Mouse (Mus musculus) C2C12 (cell line): ENCODE results near the gene Rapgef1. TPM values are rescaled to one million over a fixed set of nuclear protein-coding genes. Genes with fewer than 3 reads are reported as not detected.

ENCODE experiments used
- H3K27me3 ChIP-seq: one replicate; pipeline ENCODE4 v1.6.1; 2011; ENCODE audit not compliant: control insufficient read depth, insufficient read depth, insufficient read length
- H3K36me3 ChIP-seq: one replicate; pipeline ENCODE4 v1.6.1; 2011; ENCODE audit not compliant: control insufficient read depth, insufficient read depth
- H3K4me3 ChIP-seq: one replicate; pipeline ENCODE4 v1.5.1; 2011; ENCODE audit warnings: mild to moderate bottlenecking, control low read depth; ENCODE audit not compliant: poor library complexity, insufficient read depth, severe bottlenecking
- H3K79me2 ChIP-seq: one replicate; pipeline ENCODE4 v1.6.1; 2011; ENCODE audit not compliant: control insufficient read depth, insufficient read depth
- H3K79me3 ChIP-seq: one replicate; pipeline ENCODE4 v1.6.1; 2011; ENCODE audit warnings: low read depth, control low read depth
- H3ac ChIP-seq: one replicate; pipeline ENCODE3; 2011; ENCODE audit warnings: low read depth; ENCODE audit not compliant: control insufficient read depth, insufficient read length
- CEBPB ChIP-seq: IDR thresholded peaks from one replicate; pipeline ENCODE4 v1.6.1; 2011; ENCODE audit warnings: low read depth, mild to moderate bottlenecking, control low read depth, moderate library complexity
- CTCF ChIP-seq: IDR thresholded peaks from one replicate; pipeline ENCODE4 v1.5.1; 2011; ENCODE audit not compliant: control insufficient read depth, insufficient read depth, insufficient read length
- FOSL1 ChIP-seq: IDR thresholded peaks from one replicate; pipeline ENCODE4 v1.8.0; 2011; ENCODE audit warnings: mild to moderate bottlenecking, low read length; ENCODE audit not compliant: poor library complexity, insufficient read depth, severe bottlenecking
- MAX ChIP-seq: IDR thresholded peaks from one replicate; pipeline ENCODE4 v1.6.1; 2011; ENCODE audit warnings: mild to moderate bottlenecking, control low read depth
- MYOD1 ChIP-seq: IDR thresholded peaks from one replicate; pipeline ENCODE4 v1.6.1; 2011; ENCODE audit warnings: low read depth; ENCODE audit not compliant: control insufficient read depth, insufficient read length
- MYOG ChIP-seq: IDR thresholded peaks from one replicate; pipeline ENCODE4 v1.6.1; 2011; ENCODE audit not compliant: control insufficient read depth, insufficient read length; ENCODE audit errors: extremely low read depth
- USF1 ChIP-seq: IDR thresholded peaks from one replicate; pipeline ENCODE4 v1.6.1; 2011; ENCODE audit warnings: low read depth, mild to moderate bottlenecking, control low read depth, moderate library complexity
- polyA plus RNA-seq: library from polyadenylated mRNA; unstranded; fragments of >200 nt; fragmentation: generic; extraction: Trizol; gene quantifications from one replicate; pipeline ENCODE4 v1.2.1, GENCODE M21; 2012; ENCODE audit warnings: missing spikeins

Gene Rapgef1
- polyA plus RNA-seq, 1 experiment, result 48.9 TPM

- Histone ChIP-seq H3K4me3 (no peak overlapping the region), H3K36me3 (no peaks in the 10 kb centered on the region), H3K79me3 (peaks cover 57% of the 10 kb centered on the region), H3K79me2 (peaks cover 68% of the 10 kb centered on the region), H3K27me3 (no peaks in the 10 kb centered on the region), H3ac (no peak overlapping the region)
- TF ChIP-seq USF1, result no peak
Measured at GRCm38 (mm10) chr2:29621636-29622035, 2.1 kb downstream of the Rapgef1 start.

- Histone ChIP-seq H3K36me3 (no peaks in the 10 kb centered on the region), H3K79me2 (peaks cover 76% of the 10 kb centered on the region)
- no peak for TF ChIP-seq MYOD1
- TF ChIP-seq MYOG, result no peak
- TF ChIP-seq USF1, result no peak
- no peak for TF ChIP-seq CTCF
- no peak for TF ChIP-seq MAX
- TF ChIP-seq FOSL1, result no peak
- no peak for TF ChIP-seq CEBPB
Measured at GRCm38 (mm10) chr2:29622126-29623005, 2.8 kb downstream of the Rapgef1 start.

GRCm38 (mm10) chr2:29623247-29624090 lies 3.9 kb downstream of the Rapgef1 start:
- Histone ChIP-seq H3K36me3 (no peaks in the 10 kb centered on the region), H3K79me2 (peaks cover 87% of the 10 kb centered on the region), H3ac (no peak overlapping the region), H3K79me3 (peaks cover 70% of the 10 kb centered on the region), H3K27me3 (no peaks in the 10 kb centered on the region), H3K4me3 (no peak overlapping the region)
- TF ChIP-seq CEBPB (no peak), FOSL1 (no peak), MYOD1 (no peak), MYOG (no peak), CTCF (no peak), MAX (no peak)

More at GRCm38 (mm10) chr2:29622126-29623005, 2.8 kb downstream of the Rapgef1 start:
- no peak overlapping the region for H3ac ChIP-seq
- H3K27me3 ChIP-seq, result no peaks in the 10 kb centered on the region
- no peak overlapping the region for H3K4me3 ChIP-seq
- H3K79me3 ChIP-seq, result peaks cover 65% of the 10 kb centered on the region

DNA sequence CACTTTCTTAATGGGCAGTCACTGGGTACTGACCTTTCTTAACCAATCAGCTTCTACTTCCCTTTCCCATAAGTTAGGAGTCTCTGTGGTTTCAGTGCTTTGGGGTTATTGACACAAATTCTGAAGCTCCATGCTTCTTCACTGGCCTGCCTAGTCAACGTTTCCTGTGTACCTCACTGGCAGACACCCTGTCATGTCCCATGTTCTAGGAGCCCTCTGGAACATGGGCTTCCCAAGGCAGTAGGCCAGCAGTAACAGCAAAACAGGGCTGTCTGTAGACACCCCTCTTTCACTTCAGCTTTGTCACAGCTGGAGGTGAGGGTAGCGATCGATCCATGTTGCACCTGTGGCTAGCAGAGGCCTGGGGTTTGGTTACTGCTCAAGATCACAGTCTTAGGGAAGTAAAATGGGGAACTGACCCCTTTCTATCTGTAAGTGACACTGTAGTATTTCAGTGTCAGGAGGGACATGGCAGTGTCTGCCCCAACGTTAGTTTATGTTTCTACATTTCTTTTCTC lies 4.6 kb downstream of the Rapgef1 start:
- H3K79me3 ChIP-seq, result peaks cover 77% of the 10 kb centered on the region
- peaks cover 93% of the 10 kb centered on the region for H3K79me2 ChIP-seq
- H3ac ChIP-seq, result no peak overlapping the region
- TF ChIP-seq FOSL1, result no peak
- no peak for TF ChIP-seq CTCF
- H3K4me3 ChIP-seq, result no peak overlapping the region
- no peaks in the 10 kb centered on the region for H3K27me3 ChIP-seq
- H3K36me3 ChIP-seq, result no peaks in the 10 kb centered on the region

- Histone ChIP-seq H3K36me3 (no peaks in the 10 kb centered on the region), H3K79me3 (peaks cover 82% of the 10 kb centered on the region), H3K27me3 (no peaks in the 10 kb centered on the region), H3ac (no peak overlapping the region), H3K4me3 (no peak overlapping the region), H3K79me2 (peaks cover 99% of the 10 kb centered on the region)
- no peak for TF ChIP-seq CTCF
- TF ChIP-seq FOSL1, result peak; percentile 11
- TF ChIP-seq MYOG, result no peak
- TF ChIP-seq MAX, result peak; percentile 42
- TF ChIP-seq USF1, result peak; percentile 90
- TF ChIP-seq MYOD1, result peak; percentile 82
- TF ChIP-seq CEBPB, result peak; percentile 50
Measured at GRCm38 (mm10) chr2:29624739-29625138, 5.2 kb downstream of the Rapgef1 start.
